ENCODE assay signal across 11 mouse cellular contexts in the genomic region with DNA sequence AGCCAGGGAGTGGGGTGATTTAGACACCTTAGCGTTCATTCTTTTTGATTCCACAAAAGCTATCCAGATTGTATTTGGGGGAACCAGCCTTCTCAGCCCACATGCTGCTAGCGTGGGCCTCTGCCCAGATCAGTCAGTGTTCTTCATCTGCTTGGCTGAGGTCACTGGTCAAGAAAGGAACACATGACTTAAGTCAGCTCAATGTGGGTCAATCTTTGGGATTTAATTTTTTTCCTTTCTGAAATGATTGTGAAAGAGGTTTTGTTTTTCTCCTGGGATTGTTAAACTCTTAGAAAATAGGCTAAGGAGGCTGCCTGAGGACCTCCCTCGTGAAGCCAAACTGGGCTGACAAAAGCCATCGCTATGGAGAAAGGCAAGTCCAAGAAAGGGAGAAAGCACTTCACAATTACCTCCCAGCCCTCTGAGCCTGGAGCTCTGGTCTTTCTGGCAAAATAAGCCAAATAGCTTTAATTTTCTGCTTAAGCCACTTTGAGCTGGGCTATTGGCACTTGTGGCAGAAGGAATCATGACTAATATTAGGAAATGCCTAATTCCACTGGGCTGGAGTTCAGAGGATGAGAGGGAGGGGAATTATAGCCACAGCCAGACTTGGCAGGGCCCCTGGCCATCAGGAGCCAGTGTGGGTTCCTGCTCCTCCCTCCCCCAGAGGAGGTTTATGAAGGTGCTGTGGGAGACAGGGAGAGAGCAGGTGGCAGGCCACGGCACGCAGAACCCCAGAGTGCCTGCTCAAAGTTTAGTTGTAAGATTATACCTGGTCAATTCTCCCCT. TPM values are rescaled to one million over a fixed set of nuclear protein-coding genes. Genes with fewer than 3 reads are reported as not detected.
A peak's percentile ranks its signal among the peaks of the same experiment; 100 is the strongest.
DNase-seq lines count a peak whose midpoint lies in the region; ATAC-seq and TF ChIP-seq lines count a peak whose summit lies in the region.
"Had no signal": no experiment of that assay in that cellular context is flagged by ENCODE, and none has a peak within 500 bp of the region (broad histone marks: within the 10 kb centered on the region; RNA-seq: fewer than 3 reads in every experiment).

No protein-coding gene starts in this region.

- no peaks in the 10 kb centered on the region for H3K9me3 ChIP-seq in heart, postnatal 0 days (replicated peaks; ENCODE audit: control insufficient read depth, low read length)
- H3K9me3 ChIP-seq in stomach, postnatal 0 days (ENCODE audit: control insufficient read depth, low read length) = no peaks in the 10 kb centered on the region
- no peaks in the 10 kb centered on the region for H3K9me3 ChIP-seq in kidney, embryonic 15.5 days (replicated peaks)
- H3K9me3 ChIP-seq: midbrain, embryonic 12.5 days had no signal

- no peak for DNase-seq in testis, postnatal 10 days (ENCODE audit: low spot score)
- DNase-seq in cerebellum, postnatal 14 days = peak; percentile 72 to 74
- DNase-seq in heart, postnatal 0 days (ENCODE audit: low spot score) = no peak
- no peak for DNase-seq in stomach, postnatal 0 days (ENCODE audit: low spot score)
- no peak for DNase-seq in left cerebral cortex, postnatal 14 days (ENCODE audit: low spot score in 2 of 2)
- no peak for DNase-seq in c-Kit-positive CD71-positive TER-119-positive erythroid progenitor cells, embryonic 14.5 days (ENCODE audit: low spot score)

- no peak overlapping the region for H3K4me3 ChIP-seq in testis, adult 2 months (ENCODE audit: control insufficient read depth, low read depth, low read length)
- H3K4me3 ChIP-seq in heart, postnatal 0 days (ENCODE audit: low read depth, low read length) = no peak overlapping the region
- H3K4me3 ChIP-seq in stomach, postnatal 0 days (ENCODE audit: low read depth, low read length) = no peak overlapping the region
- H3K4me3 ChIP-seq in kidney, embryonic 15.5 days (replicated peaks) = no peak overlapping the region
- H3K4me3 ChIP-seq: midbrain, embryonic 12.5 days had no signal

- 73% methylated on average over 6 of the region's 6 CpGs for WGBS in heart, postnatal 0 days
- 46% methylated on average over 6 of the region's 6 CpGs for WGBS in stomach, postnatal 0 days
- 59% methylated on average over 6 of the region's 6 CpGs for WGBS in kidney, embryonic 15.5 days

- H3K4me2 ChIP-seq in heart, postnatal 0 days (ENCODE audit: low read depth, low read length) = no peak overlapping the region
- H3K4me2 ChIP-seq in stomach, postnatal 0 days (replicated peaks; ENCODE audit: low read depth) = no peak overlapping the region
- H3K4me2 ChIP-seq in kidney, embryonic 15.5 days = no peak overlapping the region
- H3K4me2 ChIP-seq: midbrain, embryonic 12.5 days had no signal

- no peaks in the 10 kb centered on the region; the same call in 1 of the 2 replicates for H3K4me1 ChIP-seq in testis, adult 2 months (ENCODE audit: control insufficient read depth, insufficient read depth, low read length)
- H3K4me1 ChIP-seq in heart, postnatal 0 days (ENCODE audit: control insufficient read depth, insufficient read depth) = peaks cover 10% of the 10 kb centered on the region
- H3K4me1 ChIP-seq in stomach, postnatal 0 days (replicated peaks; ENCODE audit: control insufficient read depth, insufficient read depth) = peaks cover 7% of the 10 kb centered on the region; the same call in 1 of the 2 replicates
- H3K4me1 ChIP-seq in kidney, embryonic 15.5 days = peaks cover 24% of the 10 kb centered on the region

- TF ChIP-seq CTCF in testis, adult 2 months (IDR thresholded peaks at IDR 0.05; ENCODE audit: control insufficient read depth, insufficient read depth, insufficient replicate concordance, low read depth, low read length) = no peak
- no peak for TF ChIP-seq CTCF in heart, postnatal 0 days (IDR thresholded peaks at IDR 0.05; ENCODE audit: low read depth)
- no peak for TF ChIP-seq CTCF in stomach, postnatal 0 days (IDR thresholded peaks at IDR 0.05; ENCODE audit: low read depth)

- no peaks in the 10 kb centered on the region for H3K27me3 ChIP-seq in testis, adult 2 months (ENCODE audit: control insufficient read depth, insufficient read depth, low read length)
- no peaks in the 10 kb centered on the region for H3K27me3 ChIP-seq in heart, postnatal 0 days (ENCODE audit: control insufficient read depth, insufficient read depth, low read length)
- H3K27me3 ChIP-seq in stomach, postnatal 0 days (ENCODE audit: control insufficient read depth, insufficient read depth, low read length) = no peaks in the 10 kb centered on the region
- no peaks in the 10 kb centered on the region for H3K27me3 ChIP-seq in kidney, embryonic 15.5 days
- H3K27me3 ChIP-seq: midbrain, embryonic 12.5 days had no signal

- H3K9ac ChIP-seq in heart, postnatal 0 days (replicated peaks; ENCODE audit: low read depth, low read length) = no peak overlapping the region
- no peak overlapping the region for H3K9ac ChIP-seq in stomach, postnatal 0 days (ENCODE audit: low read length)
- no peak overlapping the region for H3K9ac ChIP-seq in kidney, embryonic 15.5 days
- H3K9ac ChIP-seq: midbrain, embryonic 12.5 days had no signal

- 0 out of 2 replicates have a peak overlapping the region, but pooled peaks have one; percentile 33 for H3K27ac ChIP-seq in testis, adult 2 months (ENCODE audit: control insufficient read depth, insufficient read depth, low read depth, low read length)
- peak overlapping the region; percentile 22 for H3K27ac ChIP-seq in heart, postnatal 0 days (ENCODE audit: low read depth)
- H3K27ac ChIP-seq in stomach, postnatal 0 days (replicated peaks) = peak overlapping the region; percentile 73
- no peak overlapping the region for H3K27ac ChIP-seq in kidney, embryonic 15.5 days
- H3K27ac ChIP-seq: midbrain, embryonic 12.5 days had no signal

- TF ChIP-seq EP300 in heart, postnatal 0 days (IDR thresholded peaks at IDR 0.05; ENCODE audit: low read depth) = no peak
- TF ChIP-seq EP300 in stomach, postnatal 0 days (optimal IDR thresholded peaks at IDR 0.05) = no peak

- ATAC-seq in heart, postnatal 0 days (ENCODE audit: insufficient read depth, low read depth) = no peak
- ATAC-seq in stomach, postnatal 0 days (ENCODE audit: low FRiP score, low TSS enrichment) = no peak
- no peak for ATAC-seq in kidney, embryonic 15.5 days (replicated peaks; ENCODE audit: low FRiP score)
- ATAC-seq: inflammation-experienced regulatory T-cells, adult 6 months had no signal

- H3K36me3 ChIP-seq in testis, adult 2 months (ENCODE audit: control insufficient read depth, insufficient read depth, low read length) = no peaks in the 10 kb centered on the region
- H3K36me3 ChIP-seq in heart, postnatal 0 days (replicated peaks; ENCODE audit: control insufficient read depth, insufficient read depth, low read length) = no peaks in the 10 kb centered on the region
- H3K36me3 ChIP-seq in stomach, postnatal 0 days (ENCODE audit: control insufficient read depth, insufficient read depth, low read length) = no peaks in the 10 kb centered on the region
- no peaks in the 10 kb centered on the region for H3K36me3 ChIP-seq in kidney, embryonic 15.5 days
- H3K36me3 ChIP-seq: midbrain, embryonic 12.5 days had no signal

- TF ChIP-seq POLR2A in testis, adult 2 months (IDR thresholded peaks at IDR 0.05; ENCODE audit: control insufficient read depth, low read depth, low read length) = no peak

- intact Hi-C loops in left cerebral cortex, postnatal 14 days (cut with DNase I) = no loop called here

RNA-seq across cellular contexts. Expression of a gene that starts 22.5 kb away (rescaled TPM):
- 14.3 and 18.0 TPM in 2 replicates for polyA plus RNA-seq in testis, adult 2 months (2012; rRNA removed)
- 263 and 322 TPM in 2 replicates for total RNA-seq in heart, postnatal 0 days (2014; rRNA removed; ENCODE audit: low replicate concordance)
- 334 and 345 TPM in 2 replicates for polyA plus RNA-seq in heart, postnatal 0 days (2015; fragmentation: Nextera tagmentation; extraction: Ambion mirVana)
- 816 and 869 TPM in 2 replicates for polyA plus RNA-seq in stomach, postnatal 0 days (2015; fragmentation: Nextera tagmentation; extraction: Ambion mirVana)
- 10 to 100 TPM; 50.1 to 54.5 TPM for total RNA-seq in left cerebral cortex, postnatal 14 days (2021)
- 1,101 and 1,120 TPM in 2 replicates for polyA plus RNA-seq in kidney, embryonic 15.5 days (2015; fragmentation: Nextera tagmentation; extraction: Ambion mirVana)

RNA-seq across cellular contexts. Expression of a gene that starts 53.9 kb away (rescaled TPM):
- 1,028 and 1,102 TPM in 2 replicates for polyA plus RNA-seq in testis, adult 2 months (2012; rRNA removed)
- not detected in 2 replicates for total RNA-seq in heart, postnatal 0 days (2014; rRNA removed; ENCODE audit: low replicate concordance)
- polyA plus RNA-seq in heart, postnatal 0 days (2015; fragmentation: Nextera tagmentation; extraction: Ambion mirVana) = 0.27 TPM in 1 of 2 replicates, not detected in the other
- polyA plus RNA-seq in stomach, postnatal 0 days (2015; fragmentation: Nextera tagmentation; extraction: Ambion mirVana) = not detected in 2 replicates
- not detected for total RNA-seq in left cerebral cortex, postnatal 14 days (2021)
- polyA plus RNA-seq in kidney, embryonic 15.5 days (2015; fragmentation: Nextera tagmentation; extraction: Ambion mirVana) = not detected in 2 replicates
- polyA plus RNA-seq: inflammation-experienced regulatory T-cells, adult 6 months; limb, embryonic 11.5 days; midbrain, embryonic 12.5 days had no signal

Comparison
In these comparisons a context has a peak if more than half of its experiments do, and no peak if none do; other contexts are left out.
1. DNase-seq: peak in cerebellum, postnatal 14 days (2 of 2); none in testis, postnatal 10 days (single experiment), heart, postnatal 0 days (single experiment), stomach, postnatal 0 days (single experiment), left cerebral cortex, postnatal 14 days (0 of 2) and c-Kit-positive CD71-positive TER-119-positive erythroid progenitor cells, embryonic 14.5 days (single experiment).
2. RNA of a gene that starts 22.5 kb away (polyA plus RNA-seq): 1,101 to 1,120 TPM in kidney, embryonic 15.5 days, 816 to 869 TPM in stomach, postnatal 0 days and 334 to 345 TPM in heart, postnatal 0 days; 14.3 to 18.0 TPM in testis, adult 2 months; every median in the first group is over 10 times any median in the second.
3. RNA of a gene that starts 53.9 kb away (polyA plus RNA-seq): 1,028 to 1,102 TPM in testis, adult 2 months; 0.27 TPM in heart, postnatal 0 days, not detected in stomach, postnatal 0 days and not detected in kidney, embryonic 15.5 days; every median in the first group is over 100 times any median in the second.